Mouse (Mus musculus): ENCODE data around the gene Gpr37l1.

- TF ChIP-seq GATA1 (IDR thresholded peaks at IDR 0.05; ENCODE audit: borderline replicate concordance, low read length) (no peak), FLI1 (IDR thresholded peaks at IDR 0.05; ENCODE audit: low read length) (no peak)
Observed at GRCm38 (mm10) chr1:135156300-135156699, 11.2 kb downstream of the Gpr37l1 start.
